Mouse (Mus musculus) midbrain, embryonic 11.5 days (tissue): ENCODE results near the gene Rcan1. TPM values are rescaled to one million over a fixed set of nuclear protein-coding genes. Genes with fewer than 3 reads are reported as not detected.

Experiments
- ATAC-seq: fragments of 200-750 bp; cut with Nextera tagmentation; 2 replicates; pipeline ENCODE4 v1.8.0; 2017; ENCODE audit warnings: moderate TSS enrichment, moderate library complexity; ENCODE audit not compliant: low FRiP score
- DNase-seq: peaks from one replicate; pipeline ENCODE4 v3.0.0; 2015; ENCODE audit warnings: low spot score; ENCODE audit errors: missing footprints
- H3K27ac ChIP-seq: fragments of 300-500 bp; sonication (generic); 2 replicates; pipeline ENCODE4 v1.5.1; 2014; ENCODE audit warnings: low read depth, low read length
- H3K27me3 ChIP-seq: fragments of 300-500 bp; sonication (generic); 2 replicates; pipeline ENCODE4 v1.6.1; 2014; ENCODE audit warnings: mild to moderate bottlenecking, low read length, moderate library complexity, mixed read lengths; ENCODE audit not compliant: control insufficient read depth, insufficient read depth
- H3K36me3 ChIP-seq: fragments of 300-500 bp; sonication (generic); 2 replicates; pipeline ENCODE4 v1.6.1; 2014; ENCODE audit warnings: mild to moderate bottlenecking, low read length, moderate library complexity, mixed read lengths; ENCODE audit not compliant: control insufficient read depth, insufficient read depth
- H3K4me1 ChIP-seq: fragments of 300-500 bp; sonication (generic); 2 replicates; pipeline ENCODE4 v1.6.1; 2014; ENCODE audit warnings: low read length; ENCODE audit not compliant: control insufficient read depth, insufficient read depth
- H3K4me2 ChIP-seq: fragments of 300-500 bp; sonication (generic); 2 replicates; pipeline ENCODE4 v1.6.1; 2014; ENCODE audit warnings: mild to moderate bottlenecking, moderate library complexity
- H3K4me3 ChIP-seq: fragments of 300-500 bp; sonication (generic); 2 replicates; pipeline ENCODE4 v1.5.1; 2014; ENCODE audit warnings: low read depth, low read length
- H3K9ac ChIP-seq: fragments of 300-500 bp; sonication (generic); 2 replicates; pipeline ENCODE4 v1.6.1; 2014; ENCODE audit warnings: low read length
- H3K9me3 ChIP-seq: fragments of 300-500 bp; sonication (generic); 2 replicates; pipeline ENCODE4 v1.6.1; 2016; ENCODE audit warnings: low read length; ENCODE audit not compliant: control insufficient read depth
- WGBS: fragments of 180-500 bp; shearing (Covaris S2); extraction: QIAGEN DNeasy Blood & Tissue Kit; methylation state at CpG from one replicate; pipeline ENCODE4 v1.1.7; 2014; 5-methylcytosine and 5-hydroxymethylcytosine counted together
- polyA plus RNA-seq: library from polyadenylated mRNA; unstranded; fragments of >200 nt; fragmentation: Nextera tagmentation; extraction: Ambion mirVana; gene quantifications from 2 replicates; pipeline ENCODE4 v1.2.1, GENCODE M21; 2014

Rcan1 gene
- polyA plus RNA-seq, 1 experiment from 2014 or later = 40.7 TPM

- DNase-seq (no peak), ATAC-seq (no peak)
- Histone ChIP-seq H3K36me3 (no peaks in the 10 kb centered on the region), H3K4me1 (peaks cover 9% of the 10 kb centered on the region), H3K9ac (no peak overlapping the region), H3K27ac (no peak overlapping the region), H3K9me3 (no peaks in the 10 kb centered on the region), H3K27me3 (no peaks in the 10 kb centered on the region), H3K4me3 (no peak overlapping the region), H3K4me2 (no peak overlapping the region)
- 88% methylated on average over 2 of the region's 2 CpGs for WGBS
Observed at GRCm38 (mm10) chr16:92407883-92408282, 62.8 kb downstream of the Rcan1 start.

DNA sequence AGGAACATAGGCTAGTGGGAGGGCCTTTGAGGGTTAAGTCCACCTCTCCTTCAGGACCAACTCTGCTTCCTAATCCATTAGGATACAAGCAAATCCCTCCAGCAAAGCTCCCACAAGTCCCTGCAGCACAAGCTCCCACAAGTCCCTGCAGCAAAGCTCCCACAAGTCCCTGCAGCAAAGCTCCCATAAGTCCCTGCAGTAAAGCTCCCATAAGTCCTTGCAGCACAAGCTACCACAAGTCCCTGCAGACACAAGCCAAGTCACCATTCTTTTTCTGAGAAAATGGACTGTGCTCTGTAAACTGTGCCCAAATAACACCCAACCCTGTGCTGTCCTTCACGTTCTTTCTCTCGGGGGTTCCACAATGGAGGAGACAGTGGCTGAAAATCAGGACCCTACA lies 66.5 kb downstream of the Rcan1 start:
- WGBS = 96% methylated on average over 2 of the region's 2 CpGs
- Histone ChIP-seq H3K4me1 (peaks cover 16% of the 10 kb centered on the region), H3K27me3 (no peaks in the 10 kb centered on the region), H3K4me3 (no peak overlapping the region), H3K27ac (no peak overlapping the region), H3K4me2 (no peak overlapping the region), H3K36me3 (no peaks in the 10 kb centered on the region), H3K9me3 (no peaks in the 10 kb centered on the region), H3K9ac (no peak overlapping the region)
- ATAC-seq (no peak), DNase-seq (no peak)

DNA sequence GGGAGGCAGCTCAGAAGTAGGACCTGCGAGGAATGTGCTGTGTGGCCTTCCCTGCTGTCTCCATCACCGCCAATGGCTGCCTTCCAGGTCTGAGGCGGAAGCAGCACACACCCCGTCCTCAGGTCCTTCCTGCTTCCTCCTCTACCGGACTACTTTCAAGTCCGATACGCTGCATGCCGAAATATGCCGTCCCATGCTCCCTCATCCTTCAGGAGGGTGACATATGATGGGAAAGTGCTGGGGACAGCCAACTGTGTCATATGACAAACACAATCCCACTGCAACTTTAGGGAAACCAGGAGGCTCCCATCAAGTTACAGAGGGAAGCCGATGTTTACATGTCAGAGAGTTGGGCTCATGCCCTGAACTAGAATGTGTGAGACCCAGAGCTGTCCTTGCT lies 67.6 kb downstream of the Rcan1 start:
- no peak overlapping the region for H3K27ac ChIP-seq
- no peak overlapping the region for H3K4me3 ChIP-seq
- no peaks in the 10 kb centered on the region for H3K36me3 ChIP-seq
- H3K27me3 ChIP-seq = peaks cover 3% of the 10 kb centered on the region; the same call in 1 of the 2 replicates
- no peaks in the 10 kb centered on the region for H3K9me3 ChIP-seq
- H3K4me2 ChIP-seq = no peak overlapping the region
- ATAC-seq (no peak), DNase-seq (no peak)
- H3K4me1 ChIP-seq = peaks cover 21% of the 10 kb centered on the region
- 84% methylated on average over 10 of the region's 10 CpGs for WGBS
- no peak overlapping the region for H3K9ac ChIP-seq

GRCm38 (mm10) chr16:92402216-92402615 lies 68.5 kb downstream of the Rcan1 start:
- ATAC-seq (no peak), DNase-seq (no peak)
- peaks cover 22% of the 10 kb centered on the region for H3K4me1 ChIP-seq
- no peak overlapping the region for H3K9ac ChIP-seq
- no peaks in the 10 kb centered on the region for H3K36me3 ChIP-seq
- no peak overlapping the region for H3K4me2 ChIP-seq
- H3K4me3 ChIP-seq = no peak overlapping the region
- H3K9me3 ChIP-seq = no peaks in the 10 kb centered on the region
- peaks cover 3% of the 10 kb centered on the region; the same call in 1 of the 2 replicates for H3K27me3 ChIP-seq
- H3K27ac ChIP-seq = no peak overlapping the region
- 46% methylated on average over 8 of the region's 8 CpGs for WGBS

DNA sequence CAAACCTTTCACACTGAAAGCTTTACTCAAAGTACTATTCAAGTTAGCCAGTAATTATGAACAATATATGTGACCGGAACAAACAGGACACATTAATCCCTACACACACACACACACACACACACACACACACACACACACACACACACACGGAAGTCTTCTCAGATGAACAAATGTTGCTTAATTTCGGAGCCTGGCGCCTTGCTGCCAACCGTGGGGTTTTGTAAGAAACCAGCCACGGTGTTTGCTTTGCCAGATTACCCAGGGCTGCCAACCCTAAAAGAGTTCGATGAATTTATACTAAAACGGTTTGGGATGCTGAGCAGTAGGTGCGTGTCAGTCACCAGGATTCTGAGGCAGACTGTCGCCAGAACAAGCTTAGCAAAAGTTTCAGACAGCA lies 69.5 kb downstream of the Rcan1 start:
- no peak overlapping the region for H3K4me2 ChIP-seq
- peaks cover 3% of the 10 kb centered on the region; the same call in 1 of the 2 replicates for H3K27me3 ChIP-seq
- H3K9ac ChIP-seq = no peak overlapping the region
- peaks cover 22% of the 10 kb centered on the region for H3K4me1 ChIP-seq
- H3K27ac ChIP-seq = no peak overlapping the region
- H3K4me3 ChIP-seq = no peak overlapping the region
- 54% methylated on average over 10 of the region's 10 CpGs for WGBS
- H3K36me3 ChIP-seq = no peaks in the 10 kb centered on the region; the same call in 1 of the 2 replicates
- DNase-seq (no peak), ATAC-seq (no peak)
- no peaks in the 10 kb centered on the region for H3K9me3 ChIP-seq

DNA sequence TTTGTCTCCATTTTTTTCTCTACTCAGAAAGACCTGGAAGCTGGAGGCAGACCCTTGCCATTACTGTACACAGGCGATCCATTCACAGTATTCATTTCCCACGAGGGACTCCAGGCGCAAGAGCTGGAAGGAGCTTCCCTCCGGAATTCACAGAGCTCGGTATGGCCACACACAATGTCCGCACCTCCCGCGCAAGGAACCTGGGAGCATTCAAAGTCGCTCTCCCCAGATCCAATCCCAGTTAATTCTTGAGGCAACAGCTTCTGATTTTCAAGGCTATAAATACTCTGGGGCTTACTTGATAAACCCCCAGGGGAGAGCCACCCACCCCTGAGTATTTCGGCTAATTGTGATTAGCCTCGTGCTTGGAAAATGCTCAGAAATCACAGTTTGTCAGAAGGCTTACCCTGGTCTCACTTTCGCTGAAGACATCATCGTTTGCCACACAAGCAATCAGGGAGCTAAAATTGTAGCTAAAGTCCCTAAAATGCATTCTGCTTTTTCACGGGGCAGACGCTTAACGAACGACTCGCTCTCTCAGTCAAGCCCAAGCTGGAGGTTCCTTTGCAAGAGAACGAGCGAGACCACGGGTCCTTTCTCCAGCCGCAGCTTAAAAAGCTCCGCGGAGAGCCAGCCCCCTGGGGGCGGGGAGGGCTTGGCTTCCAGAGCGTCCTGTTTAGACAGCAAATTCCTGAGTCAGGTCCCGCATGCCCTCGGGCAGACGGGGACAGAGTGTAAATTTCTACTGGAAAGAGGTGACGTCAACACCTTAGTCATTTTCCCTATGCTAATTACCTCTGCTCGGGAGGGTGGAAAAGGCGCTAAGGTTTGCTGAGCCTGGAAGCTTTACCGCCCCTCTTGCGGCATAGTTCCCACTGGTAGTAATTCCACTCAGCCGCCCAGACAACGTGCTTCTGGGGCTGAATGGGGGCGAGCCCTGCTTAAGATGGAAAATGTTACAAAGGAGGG lies 70.9 kb downstream of the Rcan1 start:
- peak; percentile 97 for DNase-seq
- ATAC-seq = peak; percentile 86
- Histone ChIP-seq H3K9ac (peak overlapping the region; percentile 71), H3K4me2 (peak overlapping the region; percentile 68), H3K4me3 (peak overlapping the region; percentile 32), H3K4me1 (peaks cover 22% of the 10 kb centered on the region), H3K27me3 (peaks cover 3% of the 10 kb centered on the region; the same call in 1 of the 2 replicates), H3K27ac (peak overlapping the region; percentile 60; the same call in 1 of the 2 replicates), H3K36me3 (no peaks in the 10 kb centered on the region; the same call in 1 of the 2 replicates), H3K9me3 (no peaks in the 10 kb centered on the region)
- under 1% methylated on average over 37 of the region's 37 CpGs for WGBS

DNA sequence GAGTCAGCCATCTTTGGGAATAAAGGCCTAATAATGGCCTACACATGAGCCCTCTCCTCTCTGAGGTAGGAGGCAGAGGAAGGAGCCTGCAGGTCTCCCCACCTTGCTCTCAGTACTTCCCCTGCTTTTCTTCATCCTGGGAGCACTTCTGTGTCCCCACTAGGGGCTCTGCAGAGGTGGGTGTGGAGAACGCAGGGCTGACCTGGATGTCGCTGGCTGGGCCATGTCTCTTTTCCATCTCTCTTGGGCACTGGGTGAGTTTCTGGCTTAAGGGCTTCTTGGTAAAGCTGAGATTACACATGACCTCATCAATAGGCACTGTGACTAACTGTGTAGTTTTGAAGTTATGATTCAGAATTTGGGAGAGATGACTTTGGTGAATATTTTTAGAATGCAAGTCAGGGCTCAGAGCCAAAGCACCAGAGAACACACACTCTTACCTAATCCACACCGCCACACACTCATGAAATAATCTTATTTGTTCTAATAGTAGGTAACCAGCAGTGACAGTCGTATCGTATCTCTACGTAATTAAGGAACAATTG lies 72.0 kb downstream of the Rcan1 start:
- Histone ChIP-seq H3K4me3 (peak overlapping the region; percentile 32; the same call in 1 of the 2 replicates), H3K27ac (no peak overlapping the region), H3K9me3 (no peaks in the 10 kb centered on the region), H3K36me3 (no peaks in the 10 kb centered on the region; the same call in 1 of the 2 replicates), H3K9ac (no peak overlapping the region; the same call in 1 of the 2 replicates), H3K4me2 (peak overlapping the region; percentile 68; the same call in 1 of the 2 replicates), H3K27me3 (peaks cover 3% of the 10 kb centered on the region; the same call in 1 of the 2 replicates), H3K4me1 (peaks cover 22% of the 10 kb centered on the region)
- WGBS = 66% methylated on average over 6 of the region's 6 CpGs
- ATAC-seq (no peak), DNase-seq (no peak)

DNA sequence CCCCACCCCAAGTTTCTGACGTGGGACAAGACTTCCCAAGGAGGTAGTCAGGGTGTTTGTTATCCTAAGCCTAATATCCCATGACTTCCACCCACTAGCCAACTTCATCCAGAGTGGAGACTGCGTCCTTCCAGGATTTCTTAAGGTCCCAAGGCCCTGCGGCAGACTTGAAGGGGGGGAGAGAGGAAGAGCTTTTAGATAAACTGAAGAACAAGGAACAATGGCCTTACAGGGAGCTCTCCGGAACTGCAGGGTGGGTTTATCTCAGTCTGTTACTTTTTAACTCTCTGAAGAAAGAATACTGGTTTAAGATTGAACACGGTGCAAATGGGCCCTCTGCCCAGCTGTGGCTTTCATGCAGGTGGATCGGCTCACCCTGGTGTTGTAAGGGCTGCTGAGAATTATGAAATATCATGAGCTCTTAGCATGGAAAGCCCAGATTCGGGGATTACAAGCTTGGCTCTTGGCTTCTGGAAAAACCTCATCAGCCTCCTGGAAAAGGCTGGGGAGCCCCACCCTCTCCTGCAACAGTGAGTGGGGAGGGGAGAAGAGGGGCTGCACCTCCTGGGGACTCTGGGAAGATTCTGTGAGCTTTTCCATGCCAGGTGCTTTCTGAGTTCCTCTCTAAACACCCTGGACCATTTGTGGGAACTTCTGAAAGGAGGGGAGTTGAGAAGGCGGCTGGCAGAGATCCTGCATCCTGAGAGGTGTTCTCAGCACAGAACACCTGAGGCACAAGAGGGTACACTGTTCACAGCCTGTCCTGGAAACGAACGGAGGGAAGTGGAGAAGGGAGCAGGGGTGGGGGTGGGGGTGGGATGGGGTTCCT lies 72.7 kb downstream of the Rcan1 start:
- DNase-seq (no peak), ATAC-seq (no peak)
- Histone ChIP-seq H3K4me3 (no peak overlapping the region), H3K27me3 (peaks cover 3% of the 10 kb centered on the region; the same call in 1 of the 2 replicates), H3K27ac (no peak overlapping the region), H3K4me1 (peaks cover 22% of the 10 kb centered on the region), H3K4me2 (no peak overlapping the region), H3K36me3 (no peaks in the 10 kb centered on the region; the same call in 1 of the 2 replicates), H3K9ac (no peak overlapping the region), H3K9me3 (no peaks in the 10 kb centered on the region)
- WGBS = 55% methylated on average over 10 of the region's 10 CpGs
